Mouse (Mus musculus): ENCODE results near the gene Csf3.
A peak's percentile ranks its signal among the peaks of the same experiment; 100 is the strongest.

The Csf3 gene

GRCm38 (mm10) chr11:98747804-98748505, 46.9 kb downstream of the Csf3 start:
- no peak for DNase-seq (ENCODE audit: low spot score)

GRCm38 (mm10) chr11:98748506-98749416, 47.7 kb downstream of the Csf3 start:
- DNase-seq (ENCODE audit: low spot score): no peak

- DNase-seq (ENCODE audit: low spot score): no peak
Measured at GRCm38 (mm10) chr11:98749716-98750115, 48.7 kb downstream of the Csf3 start.

- DNase-seq (ENCODE audit: low spot score): peak; percentile 79
Measured at GRCm38 (mm10) chr11:98750351-98751201, 49.5 kb downstream of the Csf3 start.

- no peak for DNase-seq (ENCODE audit: low spot score)
Measured at GRCm38 (mm10) chr11:98751221-98751782, 50.2 kb downstream of the Csf3 start.

GRCm38 (mm10) chr11:98752562-98753140, 51.6 kb downstream of the Csf3 start:
- DNase-seq (ENCODE audit: low spot score): no peak

All from urinary bladder, postnatal 14 days (tissue).